Mouse (Mus musculus) cerebellum, postnatal 4 days (tissue): ENCODE data around the gene Cs.
"Not testable (repeated sequence)": the region's sequence is repeated elsewhere in the genome, so short reads cannot be mapped to it uniquely, and the experiment has no call there.

Source experiments
- DNase-seq, 2 experiments: peaks; one replicate each; pipeline ENCODE4 v3.0.0; 2022; ENCODE audit warnings: low spot score in 2 of 2, mixed read lengths in 1 of 2

Gene Cs

DNA sequence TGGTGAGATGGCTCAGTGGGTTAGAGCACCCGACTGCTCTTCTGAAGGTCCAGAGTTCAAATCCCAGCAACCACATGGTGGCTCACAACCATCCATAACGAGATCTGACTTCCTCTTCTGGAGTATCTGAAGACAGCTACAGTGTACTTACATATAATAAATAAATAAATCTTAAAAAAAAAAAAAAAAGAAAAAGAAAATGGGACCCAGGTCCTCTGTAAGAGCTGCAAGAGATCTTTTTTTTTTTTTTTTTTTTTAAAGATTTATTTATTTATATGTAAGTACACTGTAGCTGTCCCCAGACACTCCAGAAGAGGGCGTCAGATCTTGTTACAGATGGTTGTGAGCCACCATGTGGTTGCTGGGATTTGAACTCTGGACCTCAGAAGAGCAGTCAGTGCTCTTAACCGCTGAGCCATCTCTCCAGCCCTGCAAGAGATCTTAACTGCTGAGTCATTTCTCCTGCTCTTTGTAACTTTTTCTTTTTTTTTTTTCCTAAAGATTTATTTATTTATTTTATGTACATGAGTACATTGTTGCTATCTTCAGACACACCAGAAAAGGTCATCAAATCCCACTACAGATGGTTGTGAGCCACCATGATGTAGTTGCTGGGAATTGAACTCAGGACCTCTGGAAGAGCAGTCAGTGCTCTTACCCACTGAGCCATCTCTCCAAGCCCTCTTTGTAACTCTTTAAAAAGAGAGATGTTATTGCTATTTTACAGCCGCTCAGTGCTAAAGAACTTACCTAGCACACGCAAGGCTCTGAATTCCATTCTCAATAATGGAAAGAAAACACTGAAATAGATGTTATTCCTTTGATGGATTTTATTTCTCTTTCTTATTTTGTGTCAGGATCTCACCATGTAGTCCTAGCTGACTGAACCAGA is 4.9 kb upstream of the Cs start:
- not testable (repeated sequence) for DNase-seq

DNA sequence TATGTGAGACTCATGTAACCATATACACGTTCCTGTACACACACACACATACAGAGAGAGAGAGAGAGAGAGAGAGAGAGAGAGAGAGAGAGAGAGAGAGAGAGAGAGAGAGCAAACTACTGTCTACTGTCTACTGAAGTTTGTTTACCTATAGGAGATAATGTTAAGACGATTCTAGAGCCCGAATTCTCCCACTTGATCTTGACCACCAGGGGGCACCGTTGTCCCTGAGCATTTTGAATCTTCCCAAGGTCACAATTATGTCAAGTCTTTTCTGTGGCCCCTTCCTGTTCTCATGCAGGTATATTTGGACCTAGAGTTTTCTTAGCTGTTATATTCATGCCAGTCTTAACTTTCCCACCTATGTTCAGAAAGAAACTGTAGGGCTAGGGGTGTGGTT is 2.0 kb upstream of the Cs start:
- peak in 1 of 2 experiments; percentile 64 for DNase-seq

DNA sequence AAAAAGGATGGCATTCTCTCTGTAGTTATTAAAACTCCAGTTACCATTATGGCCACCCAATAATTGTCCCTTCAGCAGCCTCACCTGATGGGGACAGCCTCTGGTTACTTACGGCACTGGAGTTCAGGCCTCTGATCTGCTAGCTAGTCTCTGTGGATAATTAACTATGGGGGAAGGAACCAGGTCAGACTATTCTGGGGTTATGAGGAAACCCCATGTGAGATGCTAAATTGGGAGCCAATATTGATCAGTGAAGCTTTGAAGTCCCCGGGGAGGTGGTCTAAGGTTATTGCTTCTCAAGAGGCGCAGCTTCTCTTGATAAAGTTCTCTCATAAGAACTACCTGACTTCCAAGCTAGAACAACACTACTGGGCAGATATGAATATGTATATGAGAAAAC is 1.3 kb upstream of the Cs start:
- no peak for DNase-seq

GRCm38 (mm10) chr10:128336597-128336996 is 937 bp upstream of the Cs start:
- no peak for DNase-seq

- DNase-seq = no peak
These were observed 881 bp downstream of the Cs start for GRCm38 (mm10) chr10:128338415-128338814.

DNA sequence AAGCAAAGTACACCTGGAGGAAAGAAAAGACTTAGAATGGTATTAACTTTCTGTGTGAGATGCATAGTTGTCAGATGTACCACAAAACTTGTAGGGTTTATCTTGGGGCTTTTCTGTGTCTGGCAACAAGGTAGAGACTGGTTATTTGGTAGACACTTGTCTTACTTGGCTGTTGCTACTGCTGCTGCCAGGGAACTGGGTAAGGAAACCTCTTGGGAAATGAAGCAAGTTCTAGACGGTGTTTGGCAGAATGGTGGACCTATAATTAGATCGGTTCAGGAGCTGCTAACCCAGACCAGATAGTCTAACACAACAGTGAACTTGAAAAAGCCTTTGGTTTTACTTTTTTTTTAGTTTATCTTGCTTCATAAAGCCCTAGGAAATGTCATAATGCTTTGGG is 1.4 kb downstream of the Cs start:
- no peak for DNase-seq

DNA sequence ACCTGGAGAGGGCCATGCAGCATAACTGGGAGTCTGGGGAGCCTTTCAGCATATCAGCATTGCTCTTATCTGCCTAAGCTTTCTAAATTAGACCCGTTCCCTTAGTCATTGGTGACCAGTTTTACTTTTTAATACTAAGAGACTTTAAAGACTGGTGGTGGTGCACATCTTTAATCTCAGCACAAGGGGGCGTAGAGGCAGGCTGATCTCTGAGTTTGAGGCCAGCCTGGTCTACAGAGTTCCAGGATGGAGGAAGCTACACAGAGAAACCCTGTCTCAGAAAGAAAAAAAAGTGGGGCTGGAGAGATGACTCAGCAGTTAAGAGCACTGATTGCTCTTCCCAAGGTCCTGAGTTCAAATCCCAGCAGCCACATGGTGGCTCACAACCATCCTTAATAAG is 2.7 kb downstream of the Cs start:
- no peak for DNase-seq

- DNase-seq = no peak
These were observed 5.9 kb downstream of the Cs start for GRCm38 (mm10) chr10:128343436-128343835.

- DNase-seq = peak in 1 of 2 experiments; percentile 27
These were observed 7.2 kb downstream of the Cs start for GRCm38 (mm10) chr10:128344568-128345275.

- no peak for DNase-seq
These were observed 10.0 kb downstream of the Cs start for GRCm38 (mm10) chr10:128347541-128347940.

DNA sequence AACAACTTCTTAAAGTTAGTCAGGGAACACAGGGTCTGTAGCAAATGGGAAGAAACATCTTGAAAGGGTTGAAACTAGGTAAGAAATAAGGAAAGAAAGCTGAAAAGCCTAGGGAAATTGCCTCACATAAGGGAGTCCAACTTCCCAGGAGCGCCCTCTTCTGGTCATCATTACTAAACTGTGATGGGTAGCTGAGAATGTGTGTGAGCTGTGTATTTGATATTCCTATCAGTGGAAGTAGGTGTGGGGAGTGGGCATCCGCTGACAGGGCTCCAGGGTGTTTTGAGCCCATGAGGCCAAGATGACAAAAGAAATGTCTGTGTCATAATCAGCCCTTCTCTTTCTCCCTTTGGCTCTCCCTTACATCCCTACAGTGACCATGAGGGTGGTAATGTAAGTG is 21.3 kb downstream of the Cs start:
- DNase-seq = peak in 1 of 2 experiments; percentile 45

DNA sequence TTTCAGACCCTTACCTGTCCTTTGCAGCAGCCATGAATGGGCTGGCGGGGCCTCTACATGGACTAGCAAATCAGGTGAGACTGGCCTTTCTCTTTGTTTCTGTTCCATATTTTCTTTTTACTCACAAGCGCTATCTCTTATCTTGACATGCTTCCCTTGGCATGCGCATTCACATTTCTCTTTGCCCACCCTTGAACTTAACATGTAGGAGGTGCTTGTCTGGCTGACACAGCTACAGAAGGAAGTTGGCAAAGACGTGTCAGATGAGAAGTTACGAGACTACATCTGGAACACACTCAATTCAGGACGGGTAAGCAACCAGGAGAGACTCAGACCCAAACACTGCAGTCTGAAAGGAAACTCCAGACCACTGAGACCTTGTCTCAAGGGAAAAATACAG is 21.7 kb downstream of the Cs start:
- no peak for DNase-seq

- no peak for DNase-seq
These were observed 24.3 kb downstream of the Cs start for GRCm38 (mm10) chr10:128361836-128362235.

GRCm38 (mm10) chr10:128362568-128362967 is 25.0 kb downstream of the Cs start:
- DNase-seq = no peak

- DNase-seq = no peak
These were observed 30.4 kb downstream of the Cs start for GRCm38 (mm10) chr10:128367899-128368401.

- DNase-seq = peak; percentile 79 to 88
These were observed 31.1 kb downstream of the Cs start, which contains the start of gene Coq10a for GRCm38 (mm10) chr10:128368402-128369217. Coq10a (minus strand) TSS chr10:128368997.

DNA sequence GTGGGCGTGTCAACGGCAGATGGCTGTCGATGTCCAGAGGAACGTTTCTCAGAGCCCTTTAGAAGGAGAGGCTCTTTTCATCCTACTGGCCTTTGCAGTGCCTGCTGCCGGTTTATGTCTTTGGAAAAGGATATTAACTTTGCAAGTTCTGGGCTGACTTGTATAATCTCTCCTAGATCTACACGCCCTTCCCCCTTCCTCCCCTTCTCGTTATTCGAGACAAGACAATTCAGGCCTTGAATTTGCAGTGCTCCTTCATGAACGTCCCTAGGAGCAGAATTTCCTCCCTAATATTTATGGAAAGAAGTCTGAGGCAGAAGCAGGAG is 31.6 kb downstream of the Cs start:
- DNase-seq = no peak

DNA sequence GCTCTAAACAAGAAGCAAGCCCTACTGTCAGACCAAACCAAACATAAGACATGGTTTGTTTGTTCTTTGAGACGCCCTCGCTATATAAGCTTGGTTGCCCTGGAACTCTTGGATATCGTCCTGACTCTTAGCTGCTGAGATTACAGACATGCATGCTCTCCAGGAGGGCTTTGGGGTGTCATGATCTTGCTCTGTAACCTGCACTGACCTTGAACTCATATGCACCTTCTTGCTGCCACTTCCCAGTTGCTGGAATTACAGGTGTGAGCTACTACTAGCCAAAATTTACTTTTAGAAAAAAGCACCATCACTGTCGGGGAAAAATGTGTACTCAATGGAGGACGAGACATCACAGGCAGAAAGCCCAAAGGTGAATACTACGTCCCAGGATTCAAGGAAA is 32.1 kb downstream of the Cs start:
- DNase-seq = no peak

DNA sequence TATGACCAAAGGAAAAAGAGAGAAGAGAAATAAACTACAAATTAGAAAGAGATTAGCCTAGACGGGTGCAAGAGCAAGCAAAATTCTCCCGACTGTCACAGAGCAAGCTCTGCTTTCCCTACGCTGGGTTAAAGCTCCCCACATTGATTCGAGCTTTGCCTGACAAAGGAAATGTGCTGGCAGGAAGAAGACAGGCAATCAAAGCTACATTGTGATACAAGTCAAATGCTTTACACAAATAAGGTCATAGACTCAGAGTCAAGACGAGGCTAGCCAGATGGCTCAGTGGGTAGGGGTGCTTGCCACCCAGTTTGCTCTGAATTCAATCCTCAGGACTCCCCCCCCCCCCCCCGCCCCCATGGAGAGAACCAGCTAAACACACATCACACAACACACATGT is 32.5 kb downstream of the Cs start:
- no peak for DNase-seq

DNA sequence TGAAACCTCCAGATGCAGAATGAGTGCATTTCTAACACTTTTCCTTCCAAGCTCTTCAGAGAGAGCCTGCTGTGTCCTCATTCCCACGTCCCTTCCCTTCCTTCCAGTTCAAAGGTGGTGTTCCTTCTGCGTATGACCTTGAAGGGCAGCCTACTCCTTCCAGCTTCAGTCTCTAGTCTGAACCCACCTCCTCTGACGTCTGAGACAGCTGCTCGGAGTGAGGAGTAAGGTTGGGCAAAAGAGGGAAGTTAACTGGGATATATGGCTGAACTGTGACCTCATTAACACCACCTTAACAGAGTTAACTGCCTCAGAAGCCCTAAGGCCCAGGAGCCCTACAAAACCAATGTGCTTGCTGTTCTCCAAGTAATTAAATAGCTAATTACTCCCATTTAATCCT is 33.1 kb downstream of the Cs start:
- DNase-seq = no peak

GRCm38 (mm10) chr10:128372142-128372541 is 34.6 kb downstream of the Cs start:
- DNase-seq = no peak
